Mouse (Mus musculus): ENCODE measurements around the gene B4galnt1. TPM values are rescaled to one million over a fixed set of nuclear protein-coding genes. Genes with fewer than 3 reads are reported as not detected.

Gene B4galnt1
- total RNA-seq, 2 experiments from 2014 or later, result 108 to 110 TPM

GRCm38 (mm10) chr10:127167614-127168192 is 2.7 kb downstream of the B4galnt1 start:
- DNase-seq (ENCODE audit: low spot score in 2 of 2), result peak in 1 of 2 experiments; percentile 1

DNA sequence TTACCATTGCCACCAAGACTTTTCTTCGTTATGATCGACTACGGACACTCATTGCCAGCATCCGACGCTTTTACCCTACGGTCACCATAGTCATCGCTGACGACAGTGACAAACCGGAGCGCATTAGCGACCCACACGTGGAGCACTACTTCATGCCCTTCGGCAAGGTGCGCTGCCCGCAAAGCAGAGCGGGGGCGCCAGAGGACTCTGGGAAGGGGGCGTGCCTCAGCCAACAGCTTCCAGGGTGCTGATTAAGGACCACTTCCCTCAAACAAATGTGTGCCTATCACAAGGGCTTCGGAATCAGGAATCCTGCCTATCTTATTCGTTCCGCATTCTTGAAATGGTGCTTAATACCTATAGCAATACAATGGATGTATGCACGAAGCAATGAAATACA is 5.0 kb downstream of the B4galnt1 start:
- no peak for DNase-seq (ENCODE audit: low spot score in 2 of 2)

- DNase-seq (ENCODE audit: low spot score in 2 of 2), result peak in 1 of 2 experiments; percentile 49
Measured at GRCm38 (mm10) chr10:127170837-127171272, 5.8 kb downstream of the B4galnt1 start.

- peak in 1 of 2 experiments; percentile 3 for DNase-seq (ENCODE audit: low spot score in 2 of 2)
Measured at GRCm38 (mm10) chr10:127171631-127172200, 6.7 kb downstream of the B4galnt1 start.

- peak in 1 of 2 experiments; percentile 3 for DNase-seq (ENCODE audit: low spot score in 2 of 2)
Measured at GRCm38 (mm10) chr10:127173148-127174065, 8.4 kb downstream of the B4galnt1 start.

- DNase-seq (ENCODE audit: low spot score in 2 of 2), result peak in 1 of 2 experiments; percentile 5
Measured at GRCm38 (mm10) chr10:127174170-127174569, 9.1 kb downstream of the B4galnt1 start.

GRCm38 (mm10) chr10:127176228-127176627 is 11.2 kb downstream of the B4galnt1 start:
- DNase-seq (ENCODE audit: low spot score in 2 of 2), result peak in 1 of 2 experiments; percentile 1

- no peak for DNase-seq (ENCODE audit: low spot score in 2 of 2)
Measured at GRCm38 (mm10) chr10:127176756-127177155, 11.7 kb downstream of the B4galnt1 start.

GRCm38 (mm10) chr10:127177235-127177634 is 12.2 kb downstream of the B4galnt1 start:
- DNase-seq (ENCODE audit: low spot score in 2 of 2), result no peak

- peak; percentile 78 to 81 for DNase-seq (ENCODE audit: low spot score in 2 of 2)
Measured at GRCm38 (mm10) chr10:127177719-127178118, 12.7 kb downstream of the B4galnt1 start.

GRCm38 (mm10) chr10:127178286-127179027 is 13.4 kb downstream of the B4galnt1 start:
- peak in 1 of 2 experiments; percentile 11 for DNase-seq (ENCODE audit: low spot score in 2 of 2)

GRCm38 (mm10) chr10:127179871-127180694 is 15.1 kb downstream of the B4galnt1 start, which contains the start of gene Slc26a10:
Gene Slc26a10, minus strand, starts transcription at chr10:127180645.
- DNase-seq (ENCODE audit: low spot score in 2 of 2), result no peak

- DNase-seq (ENCODE audit: low spot score in 2 of 2), result no peak
Measured at GRCm38 (mm10) chr10:127180695-127181047, 15.6 kb downstream of the B4galnt1 start.

DNA sequence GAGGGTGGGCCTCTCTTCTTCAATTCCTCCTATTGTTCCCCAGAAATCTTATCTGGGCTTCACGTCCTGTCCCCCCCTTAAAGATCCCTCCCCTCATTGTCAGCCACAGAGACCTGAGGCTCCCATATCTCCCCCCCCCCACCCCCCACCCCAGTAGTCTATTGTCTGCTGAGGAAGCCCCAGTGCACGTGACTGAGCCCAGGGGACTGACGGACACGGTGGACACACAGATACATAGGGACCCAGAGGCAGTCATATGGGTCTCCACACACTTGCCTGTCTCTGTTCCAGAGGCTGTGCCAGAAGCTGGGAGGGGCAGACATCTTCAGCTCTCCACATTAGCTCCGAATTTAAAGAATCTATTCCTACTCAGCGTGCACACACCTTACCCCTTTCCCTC is 16.5 kb downstream of the B4galnt1 start:
- DNase-seq (ENCODE audit: low spot score in 2 of 2), result no peak

- DNase-seq (ENCODE audit: low spot score in 2 of 2), result no peak
Measured at GRCm38 (mm10) chr10:127182624-127183023, 17.6 kb downstream of the B4galnt1 start.

DNA sequence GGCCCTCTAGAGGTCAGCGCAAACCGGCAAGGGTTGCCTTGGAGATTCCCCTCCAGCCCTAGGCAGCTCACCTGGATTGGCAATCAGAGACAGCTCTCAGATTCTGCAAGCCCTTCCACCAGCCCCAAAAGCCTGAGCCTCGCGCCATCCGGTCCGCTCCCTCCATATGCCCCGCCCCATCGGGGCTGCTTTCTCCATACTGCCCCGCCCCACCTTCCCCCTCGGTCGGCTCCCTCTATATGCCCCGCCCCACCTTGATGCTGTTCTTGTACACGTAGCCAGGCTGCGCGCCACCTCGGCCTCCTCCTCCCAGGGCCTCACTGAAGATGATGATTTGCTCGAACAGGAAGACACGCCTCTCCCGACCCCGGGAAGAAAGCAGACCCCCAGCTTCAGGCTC is 18.7 kb downstream of the B4galnt1 start:
- no peak for DNase-seq (ENCODE audit: low spot score in 2 of 2)

GRCm38 (mm10) chr10:127185101-127185500 is 20.1 kb downstream of the B4galnt1 start:
- DNase-seq (ENCODE audit: low spot score in 2 of 2), result no peak

DNA sequence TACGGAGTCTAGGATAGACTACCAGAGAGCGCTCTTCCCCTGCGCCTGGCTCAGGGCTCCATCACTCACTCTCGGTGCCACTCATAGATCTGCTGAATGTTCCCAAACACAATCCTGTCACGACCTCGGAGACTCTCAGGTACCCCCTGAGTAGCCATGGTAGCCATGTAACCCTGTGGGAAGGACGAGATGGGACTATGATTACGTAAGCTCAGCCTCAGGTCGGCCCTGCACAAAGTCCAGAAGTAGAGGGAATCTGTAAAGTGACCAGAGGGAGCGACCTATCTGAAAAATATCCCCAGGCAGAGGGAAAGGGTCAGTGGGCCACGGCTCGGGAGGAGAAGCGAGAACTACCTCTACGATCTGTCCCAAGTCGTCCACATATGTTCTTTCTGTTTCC is 20.5 kb downstream of the B4galnt1 start:
- no peak for DNase-seq (ENCODE audit: low spot score in 2 of 2)

DNA sequence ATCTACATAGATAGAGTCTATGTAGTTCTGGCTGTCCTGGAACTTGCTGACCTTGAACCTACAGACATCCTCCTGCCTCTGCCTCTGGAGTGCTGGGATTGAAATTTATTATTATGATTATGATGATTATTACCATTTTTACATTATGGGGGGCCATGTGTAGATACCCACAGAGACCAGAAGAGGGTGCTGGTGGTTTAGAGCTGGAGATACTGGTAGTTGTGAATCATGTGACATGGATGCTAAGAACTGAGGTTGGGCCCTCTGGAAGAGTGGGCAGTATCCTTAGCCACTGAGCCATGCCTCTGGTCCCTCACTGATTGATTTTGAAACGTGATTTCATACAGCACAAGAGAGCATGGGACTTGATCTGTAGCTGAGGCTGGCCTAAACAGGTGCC is 21.4 kb downstream of the B4galnt1 start:
- DNase-seq (ENCODE audit: low spot score in 2 of 2), result no peak

DNA sequence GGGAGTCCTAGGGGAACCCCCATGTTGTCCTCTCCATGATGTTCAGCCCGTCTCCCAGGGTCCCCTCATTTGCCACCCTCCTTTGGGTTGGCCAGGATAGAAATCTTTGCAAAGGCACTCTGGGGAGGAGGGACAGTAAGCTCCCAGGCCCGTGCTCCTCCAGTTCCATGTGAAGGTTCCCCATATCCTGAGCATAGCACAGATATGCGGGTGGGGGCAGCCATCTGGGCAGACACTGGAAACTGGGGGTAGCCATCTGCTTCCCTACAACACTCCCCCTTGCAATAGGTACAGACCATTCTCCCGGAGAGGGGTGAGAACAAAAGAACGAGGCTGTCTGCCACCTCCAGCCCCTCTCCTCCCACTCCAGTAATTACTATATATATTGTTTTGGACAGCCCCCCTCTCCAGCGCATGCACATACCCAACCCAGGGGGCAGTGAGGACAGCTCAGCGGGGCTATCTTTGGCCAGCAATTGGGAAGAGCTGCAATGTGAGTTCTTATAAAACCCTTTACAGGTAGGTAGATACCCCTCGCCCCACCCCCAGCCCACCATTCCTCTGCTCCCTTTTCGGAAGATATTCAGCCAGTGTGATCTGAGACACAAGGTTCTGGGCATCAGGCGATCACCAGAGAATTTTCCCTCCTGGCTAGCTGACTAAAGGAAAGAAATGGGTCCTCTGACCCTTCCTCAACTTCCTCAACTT is 22.5 kb downstream of the B4galnt1 start:
- peak; percentile 70 to 88 for DNase-seq (ENCODE audit: low spot score in 2 of 2)
